Mouse (Mus musculus): Measurements from ENCODE around the gene Col4a4.

The Col4a4 gene

GRCm38 (mm10) chr1:82586713-82587399 lies at the start of gene Col4a4, which contains the start of gene Col4a3:
Gene Col4a4, minus strand, starts transcription at chr1:82586849.
Gene Col4a3, plus strand, starts transcription at chr1:82586921.
- no peak for DNase-seq (ENCODE audit: low read depth, low spot score)

- no peak for DNase-seq (ENCODE audit: low read depth, low spot score)
These were observed 49.7 kb upstream of the Col4a4 start for GRCm38 (mm10) chr1:82636321-82636720.

- no peak for DNase-seq (ENCODE audit: low read depth, low spot score)
These were observed 48.6 kb upstream of the Col4a4 start for GRCm38 (mm10) chr1:82635254-82635620.

GRCm38 (mm10) chr1:82634545-82635253 lies 48.0 kb upstream of the Col4a4 start:
- DNase-seq (ENCODE audit: low read depth, low spot score) = no peak

- DNase-seq (ENCODE audit: low read depth, low spot score) = no peak
These were observed 44.6 kb upstream of the Col4a4 start for GRCm38 (mm10) chr1:82631169-82631792.

- DNase-seq (ENCODE audit: low read depth, low spot score) = no peak
These were observed 42.8 kb upstream of the Col4a4 start for GRCm38 (mm10) chr1:82629495-82629894.

GRCm38 (mm10) chr1:82627652-82628051 lies 41.0 kb upstream of the Col4a4 start:
- DNase-seq (ENCODE audit: low read depth, low spot score) = no peak

GRCm38 (mm10) chr1:82625474-82625873 lies 38.8 kb upstream of the Col4a4 start:
- DNase-seq (ENCODE audit: low read depth, low spot score) = no peak

- no peak for DNase-seq (ENCODE audit: low read depth, low spot score)
These were observed 38.3 kb upstream of the Col4a4 start for GRCm38 (mm10) chr1:82624934-82625333.

GRCm38 (mm10) chr1:82619981-82620380 lies 33.3 kb upstream of the Col4a4 start:
- DNase-seq (ENCODE audit: low read depth, low spot score) = no peak

- no peak for DNase-seq (ENCODE audit: low read depth, low spot score)
These were observed 31.9 kb upstream of the Col4a4 start for GRCm38 (mm10) chr1:82618592-82618991.

- no peak for DNase-seq (ENCODE audit: low read depth, low spot score)
These were observed 31.4 kb upstream of the Col4a4 start for GRCm38 (mm10) chr1:82618001-82618400.

- DNase-seq (ENCODE audit: low read depth, low spot score) = no peak
These were observed 25.5 kb upstream of the Col4a4 start for GRCm38 (mm10) chr1:82612061-82612660.

GRCm38 (mm10) chr1:82608646-82609262 lies 22.1 kb upstream of the Col4a4 start:
- DNase-seq (ENCODE audit: low read depth, low spot score) = peak; percentile 55

GRCm38 (mm10) chr1:82605856-82606255 lies 19.2 kb upstream of the Col4a4 start:
- no peak for DNase-seq (ENCODE audit: low read depth, low spot score)

- no peak for DNase-seq (ENCODE audit: low read depth, low spot score)
These were observed 18.7 kb upstream of the Col4a4 start for GRCm38 (mm10) chr1:82605347-82605746.

GRCm38 (mm10) chr1:82603198-82603950 lies 16.7 kb upstream of the Col4a4 start:
- no peak for DNase-seq (ENCODE audit: low read depth, low spot score)

- DNase-seq (ENCODE audit: low read depth, low spot score) = no peak
These were observed 10.4 kb upstream of the Col4a4 start for GRCm38 (mm10) chr1:82596864-82597596.

GRCm38 (mm10) chr1:82590266-82590665 lies 3.6 kb upstream of the Col4a4 start:
- DNase-seq (ENCODE audit: low read depth, low spot score) = no peak

- DNase-seq (ENCODE audit: low read depth, low spot score) = no peak
These were observed 668 bp downstream of the Col4a4 start for GRCm38 (mm10) chr1:82585981-82586380.
